Mouse (Mus musculus) E14TG2a.4 (cell line): ENCODE results near the gene Gm42372.

Experiments
- CTCF ChIP-seq: conservative IDR thresholded peaks from 2 replicates; pipeline ENCODE4 v1.5.1; 2014; ENCODE audit warnings: low read length
- POU5F1 ChIP-seq: IDR thresholded peaks from 2 replicates; pipeline ENCODE4 v1.6.1; 2014; ENCODE audit warnings: low read length, borderline replicate concordance

DNA sequence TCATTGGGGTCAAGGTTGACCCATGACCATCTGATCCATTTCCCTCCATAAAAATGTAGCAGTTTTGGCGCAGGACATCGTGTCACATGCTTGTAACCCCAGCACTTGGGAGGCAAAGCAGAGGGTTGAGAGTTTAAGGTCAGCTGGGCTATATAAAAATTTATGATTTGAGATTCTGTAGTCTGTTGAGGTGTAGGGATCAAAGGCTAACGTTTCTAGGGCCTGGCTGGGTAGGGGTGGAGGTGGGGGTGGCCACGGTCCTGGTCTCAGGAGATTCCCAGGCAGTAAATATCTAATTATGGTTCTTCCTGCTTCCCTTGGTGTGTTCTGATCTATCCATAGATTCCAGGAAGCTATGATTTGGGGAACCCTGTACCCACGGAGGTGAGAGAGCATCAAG lies 21.2 kb upstream of the Gm42372 start:
- TF ChIP-seq CTCF (no peak), POU5F1 (no peak)
